Mouse (Mus musculus) midbrain, embryonic 15.5 days (tissue): ENCODE results near the gene Skap1. TPM values are rescaled to one million over a fixed set of nuclear protein-coding genes. Genes with fewer than 3 reads are reported as not detected.
A peak's percentile ranks its signal among the peaks of the same experiment; 100 is the strongest.

Experiments
- ATAC-seq: fragments of 200-750 bp; cut with Nextera tagmentation; replicated peaks from 2 replicates; pipeline ENCODE4 v1.8.0; 2017; ENCODE audit warnings: moderate TSS enrichment
- H3K27ac ChIP-seq: fragments of 300-500 bp; sonication (generic); 2 replicates; pipeline ENCODE4 v1.5.1; 2015; ENCODE audit warnings: mild to moderate bottlenecking, inconsistent platforms
- H3K27me3 ChIP-seq: fragments of 300-500 bp; sonication (generic); replicated peaks from 2 replicates; pipeline ENCODE4 v1.6.1; 2015; ENCODE audit warnings: inconsistent platforms
- H3K36me3 ChIP-seq: fragments of 300-500 bp; sonication (generic); replicated peaks from 2 replicates; pipeline ENCODE4 v1.6.1; 2015; ENCODE audit warnings: inconsistent platforms
- H3K4me1 ChIP-seq: fragments of 300-500 bp; sonication (generic); 2 replicates; pipeline ENCODE4 v1.6.1; 2015; ENCODE audit warnings: inconsistent platforms
- H3K4me2 ChIP-seq: fragments of 300-500 bp; sonication (generic); 2 replicates; pipeline ENCODE4 v1.6.1; 2015; ENCODE audit warnings: inconsistent platforms, mild to moderate bottlenecking, moderate library complexity
- H3K4me3 ChIP-seq: fragments of 300-500 bp; sonication (generic); 2 replicates; pipeline ENCODE4 v1.5.1; 2015; ENCODE audit warnings: mild to moderate bottlenecking, inconsistent platforms
- H3K9ac ChIP-seq: fragments of 300-500 bp; sonication (generic); 2 replicates; pipeline ENCODE4 v1.6.1; 2015; ENCODE audit warnings: mild to moderate bottlenecking, inconsistent platforms
- H3K9me3 ChIP-seq: fragments of 300-500 bp; sonication (generic); 2 replicates; pipeline ENCODE4 v1.6.1; 2016; ENCODE audit warnings: inconsistent platforms
- WGBS: fragments of 180-500 bp; shearing (Covaris S2); methylation state at CpG from one replicate; pipeline ENCODE4 v1.1.7; 2015; ENCODE audit warnings: mixed read lengths; 5-methylcytosine and 5-hydroxymethylcytosine counted together
- polyA plus RNA-seq: library from polyadenylated mRNA; unstranded; fragments of >200 nt; fragmentation: Nextera tagmentation; extraction: Ambion mirVana; gene quantifications from 2 replicates; pipeline ENCODE4 v1.2.1, GENCODE M21; 2015

Gene Skap1
- 3.0 and 3.8 TPM in 2 replicates for polyA plus RNA-seq

DNA sequence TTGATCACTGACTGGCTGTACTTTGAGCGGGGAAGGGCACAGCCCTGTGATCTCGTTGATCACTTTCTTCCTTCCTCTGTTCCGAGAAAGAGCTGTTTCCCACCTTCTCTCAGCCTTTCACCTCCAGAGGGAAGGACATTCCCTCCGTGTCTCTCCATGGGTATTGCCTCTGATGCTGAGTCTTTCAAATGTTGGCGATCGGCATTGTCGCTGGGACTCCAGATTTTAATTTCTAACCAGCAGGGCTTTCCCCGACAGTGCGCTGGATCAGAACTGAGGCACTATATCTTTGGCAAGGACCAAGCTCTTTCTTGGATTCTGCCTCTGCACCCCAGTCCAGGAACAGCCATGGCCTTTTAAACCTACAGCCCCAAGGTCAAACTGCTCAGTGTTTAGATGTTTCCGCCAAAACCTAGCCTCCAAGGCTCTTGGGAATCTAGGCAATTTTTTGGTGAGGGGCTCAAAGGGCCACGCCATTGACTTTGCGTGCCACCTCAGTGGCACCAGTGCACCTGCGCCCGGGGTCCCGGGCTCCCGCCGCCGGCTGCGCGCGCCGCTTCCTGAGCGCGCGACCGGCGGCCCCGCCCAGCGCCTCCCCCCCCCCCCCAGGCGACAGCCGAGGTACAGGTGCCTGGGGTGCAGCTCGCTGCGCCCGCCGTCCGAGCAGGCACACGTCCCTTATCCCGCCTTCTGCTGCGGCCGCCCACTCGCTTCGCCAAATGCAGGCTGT, at the start of gene Skap1:
Gene Skap1 (plus strand): TSS at position 608 of the 730 bp plus-strand sequence.
- H3K27ac ChIP-seq: 0 out of 2 replicates have a peak within 1 kb of the TSS, but pooled peaks have one; percentile 1
- H3K4me2 ChIP-seq: peak within 1 kb of the TSS; percentile 70
- H3K4me1 ChIP-seq: peaks cover 52% of the 10 kb centered on the region
- no peak within 1 kb of the TSS for H3K9ac ChIP-seq
- no peak for ATAC-seq
- H3K9me3 ChIP-seq: no peaks in the 10 kb centered on the region
- no peaks in the 10 kb centered on the region for H3K27me3 ChIP-seq
- peak within 1 kb of the TSS; percentile 33 for H3K4me3 ChIP-seq
- no peaks in the 10 kb centered on the region for H3K36me3 ChIP-seq
- WGBS: 7% methylated on average over 35 of the region's 42 CpGs

- no peak for ATAC-seq
- no peak overlapping the region for H3K27ac ChIP-seq
- no peak overlapping the region for H3K9ac ChIP-seq
- no peaks in the 10 kb centered on the region for H3K36me3 ChIP-seq
- WGBS: 55% methylated on average over 5 of the region's 5 CpGs
- no peaks in the 10 kb centered on the region for H3K4me1 ChIP-seq
- no peak overlapping the region for H3K4me3 ChIP-seq
- no peaks in the 10 kb centered on the region for H3K9me3 ChIP-seq
- H3K27me3 ChIP-seq: no peaks in the 10 kb centered on the region
- no peak overlapping the region for H3K4me2 ChIP-seq
Observed at GRCm38 (mm10) chr11:96421074-96421473, 43.3 kb upstream of the Skap1 start.

DNA sequence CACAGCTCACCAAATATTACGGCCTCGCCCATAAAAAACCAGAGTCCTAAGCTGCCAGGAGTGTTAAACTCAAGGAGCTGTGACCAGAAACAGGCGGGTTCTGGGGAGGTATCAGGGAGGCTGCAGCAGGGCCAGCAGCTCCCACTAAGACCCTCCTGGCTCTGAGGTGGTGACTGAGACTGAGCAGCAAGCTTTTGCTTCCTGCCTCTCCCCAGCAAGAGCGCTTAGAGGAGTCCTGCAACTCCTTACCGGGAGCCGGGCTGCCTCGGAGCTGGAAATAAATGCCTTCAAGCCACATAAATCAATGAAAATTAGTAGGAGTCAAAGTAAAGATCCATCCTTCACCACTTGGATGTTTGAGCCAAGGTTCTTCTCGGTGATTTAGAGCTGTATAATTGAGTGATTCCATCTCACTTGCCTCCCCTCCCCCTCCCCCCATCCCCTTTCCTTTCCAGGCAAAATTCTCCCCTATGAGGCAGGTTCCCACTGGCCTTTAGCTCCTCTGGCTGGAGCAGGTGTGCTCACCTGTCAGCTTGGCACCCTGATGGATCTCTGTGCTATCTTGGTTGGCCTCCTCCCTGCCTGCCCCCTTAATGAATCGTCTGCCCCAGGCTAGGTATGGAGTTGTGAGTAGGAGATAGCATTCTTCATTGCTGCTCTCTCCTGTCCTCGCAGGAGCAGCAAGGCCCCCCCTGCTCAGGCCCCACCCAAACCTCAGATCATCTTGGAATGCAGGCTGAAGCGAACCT, 42.7 kb upstream of the Skap1 start:
- Histone ChIP-seq H3K36me3 (no peaks in the 10 kb centered on the region), H3K27ac (no peak overlapping the region), H3K4me1 (no peaks in the 10 kb centered on the region), H3K27me3 (no peaks in the 10 kb centered on the region), H3K4me3 (no peak overlapping the region), H3K9me3 (no peaks in the 10 kb centered on the region), H3K4me2 (no peak overlapping the region), H3K9ac (no peak overlapping the region)
- no peak for ATAC-seq
- 65% methylated on average over 11 of the region's 11 CpGs for WGBS

GRCm38 (mm10) chr11:96425193-96425592, 39.2 kb upstream of the Skap1 start:
- no peak overlapping the region for H3K27ac ChIP-seq
- no peak overlapping the region for H3K9ac ChIP-seq
- H3K4me1 ChIP-seq: no peaks in the 10 kb centered on the region
- no peaks in the 10 kb centered on the region for H3K36me3 ChIP-seq
- no peaks in the 10 kb centered on the region for H3K27me3 ChIP-seq
- H3K4me3 ChIP-seq: no peak overlapping the region
- 91% methylated on average over 6 of the region's 6 CpGs for whole genome bisulfite sequencing
- H3K4me2 ChIP-seq: no peak overlapping the region
- ATAC-seq: no peak
- no peaks in the 10 kb centered on the region for H3K9me3 ChIP-seq

DNA sequence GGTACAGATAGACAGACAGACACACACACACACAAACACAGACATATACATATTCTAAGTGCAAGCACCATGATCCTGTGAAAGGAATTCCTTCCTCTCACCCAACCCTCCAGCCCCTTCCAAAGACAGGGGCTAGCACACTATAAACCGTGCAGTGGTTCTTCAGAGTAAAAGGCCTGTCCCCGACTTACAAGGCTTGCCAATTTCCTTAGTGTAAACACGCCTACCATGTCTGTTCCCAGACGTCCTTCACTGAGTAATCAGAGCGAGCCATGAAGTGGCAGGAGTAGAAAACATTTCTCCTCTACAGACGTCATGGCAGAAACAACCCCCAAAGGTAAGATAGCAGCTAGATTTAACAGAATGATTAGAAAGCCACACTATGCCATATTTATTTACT, 38.2 kb upstream of the Skap1 start:
- H3K4me1 ChIP-seq: no peaks in the 10 kb centered on the region
- no peak overlapping the region for H3K9ac ChIP-seq
- H3K4me3 ChIP-seq: no peak overlapping the region
- no peaks in the 10 kb centered on the region for H3K27me3 ChIP-seq
- H3K27ac ChIP-seq: no peak overlapping the region
- H3K4me2 ChIP-seq: no peak overlapping the region
- no peak for ATAC-seq
- no peaks in the 10 kb centered on the region for H3K9me3 ChIP-seq
- H3K36me3 ChIP-seq: no peaks in the 10 kb centered on the region
- 81% methylated on average over 6 of the region's 6 CpGs for WGBS

DNA sequence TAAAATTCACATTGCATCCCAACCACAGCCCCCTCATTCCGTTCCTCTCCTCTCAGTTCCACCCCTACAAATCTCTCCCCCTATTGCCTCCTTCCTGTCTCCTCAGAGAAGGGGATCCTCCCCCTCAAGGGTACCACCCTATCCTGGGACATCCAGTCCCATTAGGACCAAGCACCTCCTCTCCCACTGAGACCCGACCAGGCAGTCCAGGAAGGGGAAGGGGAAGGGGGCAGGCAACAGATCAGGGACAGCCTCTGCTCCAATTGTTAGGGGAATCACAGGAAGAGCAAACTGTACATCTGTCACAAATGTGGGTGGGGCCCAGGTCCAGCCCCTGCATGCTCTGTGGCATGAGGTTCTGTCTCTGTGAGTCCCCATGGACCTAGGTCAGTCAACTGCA, 37.6 kb upstream of the Skap1 start:
- no peaks in the 10 kb centered on the region for H3K9me3 ChIP-seq
- no peak for ATAC-seq
- H3K4me3 ChIP-seq: no peak overlapping the region
- H3K9ac ChIP-seq: no peak overlapping the region
- no peaks in the 10 kb centered on the region for H3K36me3 ChIP-seq
- 67% methylated on average over 2 of the region's 2 CpGs for WGBS
- H3K27ac ChIP-seq: no peak overlapping the region
- H3K4me2 ChIP-seq: no peak overlapping the region
- H3K4me1 ChIP-seq: no peaks in the 10 kb centered on the region
- no peaks in the 10 kb centered on the region for H3K27me3 ChIP-seq

- no peak overlapping the region for H3K4me3 ChIP-seq
- no peak overlapping the region for H3K27ac ChIP-seq
- no peak overlapping the region for H3K4me2 ChIP-seq
- WGBS: 86% methylated on average over 2 of the region's 2 CpGs
- H3K36me3 ChIP-seq: no peaks in the 10 kb centered on the region
- no peaks in the 10 kb centered on the region for H3K4me1 ChIP-seq
- no peak overlapping the region for H3K9ac ChIP-seq
- no peaks in the 10 kb centered on the region for H3K27me3 ChIP-seq
- no peak for ATAC-seq
- no peaks in the 10 kb centered on the region for H3K9me3 ChIP-seq
Observed at GRCm38 (mm10) chr11:96429062-96429461, 35.3 kb upstream of the Skap1 start.

- H3K27me3 ChIP-seq: no peaks in the 10 kb centered on the region
- H3K9me3 ChIP-seq: no peaks in the 10 kb centered on the region
- H3K27ac ChIP-seq: no peak overlapping the region
- no peak for ATAC-seq
- H3K4me3 ChIP-seq: no peak overlapping the region
- H3K36me3 ChIP-seq: no peaks in the 10 kb centered on the region
- no peak overlapping the region for H3K4me2 ChIP-seq
- no peaks in the 10 kb centered on the region for H3K4me1 ChIP-seq
- H3K9ac ChIP-seq: no peak overlapping the region
- 75% methylated on average over 5 of the region's 5 CpGs for WGBS
Observed at GRCm38 (mm10) chr11:96429891-96430290, 34.5 kb upstream of the Skap1 start.

GRCm38 (mm10) chr11:96431871-96432270, 32.5 kb upstream of the Skap1 start:
- 80% methylated on average over 9 of the region's 9 CpGs for WGBS
- H3K4me2 ChIP-seq: no peak overlapping the region
- ATAC-seq: no peak

DNA sequence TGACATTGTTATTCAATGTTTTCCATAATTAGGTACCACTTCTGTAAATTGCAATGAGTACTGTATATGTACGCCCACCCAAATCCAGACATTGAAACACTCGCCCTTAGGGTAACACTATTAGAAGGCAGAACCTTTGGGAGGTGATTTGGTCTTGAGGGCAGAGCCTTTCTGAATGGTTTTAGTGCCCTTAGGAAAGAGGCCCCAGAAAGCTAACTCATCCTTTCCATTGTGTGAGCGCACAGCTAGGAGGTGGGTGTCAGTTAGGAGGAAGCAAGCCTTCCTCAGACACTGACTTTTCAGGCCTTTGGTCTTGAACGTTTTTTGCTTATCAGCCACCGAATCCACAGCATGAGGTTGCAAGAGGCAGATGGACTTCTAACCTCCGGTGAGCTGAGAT, 29.5 kb upstream of the Skap1 start:
- Histone ChIP-seq H3K9me3 (no peaks in the 10 kb centered on the region), H3K4me1 (peaks cover 13% of the 10 kb centered on the region), H3K4me2 (no peak overlapping the region), H3K4me3 (no peak overlapping the region), H3K9ac (no peak overlapping the region), H3K27me3 (no peaks in the 10 kb centered on the region), H3K36me3 (no peaks in the 10 kb centered on the region), H3K27ac (no peak overlapping the region)
- ATAC-seq: no peak
- WGBS: 79% methylated on average over 6 of the region's 6 CpGs

More at GRCm38 (mm10) chr11:96431871-96432270, 32.5 kb upstream of the Skap1 start:
- Histone ChIP-seq H3K27me3 (no peaks in the 10 kb centered on the region), H3K27ac (no peak overlapping the region), H3K9me3 (no peaks in the 10 kb centered on the region), H3K9ac (no peak overlapping the region), H3K36me3 (no peaks in the 10 kb centered on the region), H3K4me3 (no peak overlapping the region), H3K4me1 (no peaks in the 10 kb centered on the region)

- ATAC-seq: no peak
- H3K4me2 ChIP-seq: no peak overlapping the region
- WGBS: 40% methylated on average over 7 of the region's 7 CpGs
- H3K4me3 ChIP-seq: no peak overlapping the region
- H3K9me3 ChIP-seq: no peaks in the 10 kb centered on the region
- no peaks in the 10 kb centered on the region for H3K36me3 ChIP-seq
- peaks cover 13% of the 10 kb centered on the region for H3K4me1 ChIP-seq
- H3K9ac ChIP-seq: no peak overlapping the region
- H3K27me3 ChIP-seq: no peaks in the 10 kb centered on the region
- H3K27ac ChIP-seq: no peak overlapping the region
Observed at GRCm38 (mm10) chr11:96436525-96436924, 27.9 kb upstream of the Skap1 start.

GRCm38 (mm10) chr11:96438787-96439186, 25.6 kb upstream of the Skap1 start:
- no peak overlapping the region for H3K9ac ChIP-seq
- ATAC-seq: no peak
- H3K4me2 ChIP-seq: 0 out of 2 replicates have a peak overlapping the region, but pooled peaks have one; percentile 18
- no peaks in the 10 kb centered on the region for H3K9me3 ChIP-seq
- WGBS: 3% methylated on average over 7 of the region's 7 CpGs
- no peaks in the 10 kb centered on the region for H3K27me3 ChIP-seq
- no peak overlapping the region for H3K4me3 ChIP-seq
- H3K36me3 ChIP-seq: no peaks in the 10 kb centered on the region
- H3K4me1 ChIP-seq: peaks cover 13% of the 10 kb centered on the region
- no peak overlapping the region for H3K27ac ChIP-seq
